Mouse (Mus musculus): ENCODE data around the gene Llph. TPM values are rescaled to one million over a fixed set of nuclear protein-coding genes. Genes with fewer than 3 reads are reported as not detected.
A peak's percentile ranks its signal among the peaks of the same experiment; 100 is the strongest.

Gene Llph
- polyA plus RNA-seq, 1 experiment from 2014 or later: 36.6 TPM

- no peaks in the 10 kb centered on the region; the same call in 1 of the 2 replicates for H3K27me3 ChIP-seq (replicated peaks)
- H3K4me1 ChIP-seq: no peaks in the 10 kb centered on the region
- H3K9me3 ChIP-seq (replicated peaks): no peaks in the 10 kb centered on the region
- ATAC-seq (ENCODE audit: low FRiP score): no peak
- no peak overlapping the region for H3K27ac ChIP-seq (replicated peaks)
- no peak overlapping the region for H3K4me3 ChIP-seq (replicated peaks)
- H3K36me3 ChIP-seq: no peaks in the 10 kb centered on the region
- WGBS: 26% methylated on average over 8 of the region's 8 CpGs
- H3K4me2 ChIP-seq: peak overlapping the region; percentile 20; the same call in 1 of the 2 replicates
- H3K9ac ChIP-seq (replicated peaks): no peak overlapping the region
Measured at GRCm38 (mm10) chr10:120252800-120253199, 25.9 kb downstream of the Llph start.

GRCm38 (mm10) chr10:120257231-120257630 is 30.4 kb downstream of the Llph start:
- no peaks in the 10 kb centered on the region for H3K9me3 ChIP-seq (replicated peaks)
- H3K27me3 ChIP-seq (replicated peaks): no peaks in the 10 kb centered on the region
- no peaks in the 10 kb centered on the region for H3K36me3 ChIP-seq
- 28% methylated on average over 11 of the region's 11 CpGs for WGBS
- no peak overlapping the region for H3K27ac ChIP-seq (replicated peaks)
- H3K4me2 ChIP-seq: no peak overlapping the region
- ATAC-seq (ENCODE audit: low FRiP score): no peak
- H3K4me3 ChIP-seq (replicated peaks): no peak overlapping the region
- H3K4me1 ChIP-seq: no peaks in the 10 kb centered on the region
- H3K9ac ChIP-seq (replicated peaks): no peak overlapping the region

DNA sequence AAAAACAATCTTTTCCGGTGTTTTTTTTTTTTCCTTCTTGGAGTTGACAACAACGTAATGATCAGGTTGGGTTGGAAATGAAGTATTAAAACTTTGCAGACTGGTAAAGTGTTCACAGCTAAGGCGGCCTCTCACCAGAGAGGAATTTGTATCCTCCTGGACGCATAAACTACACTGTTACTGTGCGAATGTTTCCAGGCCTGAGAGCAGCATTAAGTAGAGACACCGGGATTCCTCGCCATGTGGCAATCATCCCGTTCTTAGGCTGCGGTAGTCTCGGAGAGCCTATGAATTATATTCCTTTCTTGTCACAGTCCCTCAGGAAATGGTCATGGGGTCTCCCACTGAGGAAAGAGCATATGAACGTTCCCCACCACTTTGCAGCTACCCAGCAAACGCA is 40.9 kb downstream of the Llph start:
- Histone ChIP-seq H3K4me3 (replicated peaks) (no peak overlapping the region), H3K9ac (replicated peaks) (no peak overlapping the region), H3K4me2 (no peak overlapping the region), H3K4me1 (peaks cover 13% of the 10 kb centered on the region), H3K36me3 (no peaks in the 10 kb centered on the region), H3K27ac (replicated peaks) (no peak overlapping the region), H3K9me3 (replicated peaks) (no peaks in the 10 kb centered on the region), H3K27me3 (replicated peaks) (no peaks in the 10 kb centered on the region)
- ATAC-seq (ENCODE audit: low FRiP score): no peak
- WGBS: 63% methylated on average over 12 of the region's 12 CpGs

GRCm38 (mm10) chr10:120269946-120270345 is 43.1 kb downstream of the Llph start:
- Histone ChIP-seq H3K4me3 (replicated peaks) (no peak overlapping the region), H3K4me1 (peaks cover 14% of the 10 kb centered on the region), H3K36me3 (no peaks in the 10 kb centered on the region), H3K27ac (replicated peaks) (no peak overlapping the region), H3K27me3 (replicated peaks) (no peaks in the 10 kb centered on the region), H3K9me3 (replicated peaks) (no peaks in the 10 kb centered on the region), H3K4me2 (no peak overlapping the region), H3K9ac (replicated peaks) (no peak overlapping the region)
- no peak for ATAC-seq (ENCODE audit: low FRiP score)
- 97% methylated on average over 13 of the region's 13 CpGs for WGBS

DNA sequence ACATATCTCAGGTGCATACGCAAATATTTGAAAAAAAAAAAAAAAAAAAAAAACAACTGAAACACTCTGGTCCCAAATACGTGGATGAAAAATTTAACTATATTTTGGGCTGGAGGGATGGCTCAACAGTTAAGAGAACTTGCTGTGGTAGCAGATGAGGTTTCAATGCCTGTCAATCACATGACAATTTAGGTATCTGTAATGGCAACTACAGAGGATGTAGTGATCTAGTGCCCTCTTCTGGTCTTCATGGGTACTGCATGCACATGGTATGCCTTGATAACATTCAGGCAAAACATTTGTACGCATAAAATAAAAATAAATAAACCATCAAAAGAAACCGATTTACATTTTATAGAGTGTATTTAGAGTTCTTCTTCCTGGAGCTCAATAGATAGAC is 43.9 kb downstream of the Llph start:
- ATAC-seq (ENCODE audit: low FRiP score): no peak
- no peaks in the 10 kb centered on the region for H3K36me3 ChIP-seq
- 76% methylated on average over 4 of the region's 4 CpGs for WGBS
- no peaks in the 10 kb centered on the region for H3K9me3 ChIP-seq (replicated peaks)
- H3K4me1 ChIP-seq: peaks cover 14% of the 10 kb centered on the region
- no peak overlapping the region for H3K4me3 ChIP-seq (replicated peaks)
- H3K27ac ChIP-seq (replicated peaks): no peak overlapping the region
- no peaks in the 10 kb centered on the region for H3K27me3 ChIP-seq (replicated peaks)
- no peak overlapping the region for H3K9ac ChIP-seq (replicated peaks)
- H3K4me2 ChIP-seq: no peak overlapping the region

DNA sequence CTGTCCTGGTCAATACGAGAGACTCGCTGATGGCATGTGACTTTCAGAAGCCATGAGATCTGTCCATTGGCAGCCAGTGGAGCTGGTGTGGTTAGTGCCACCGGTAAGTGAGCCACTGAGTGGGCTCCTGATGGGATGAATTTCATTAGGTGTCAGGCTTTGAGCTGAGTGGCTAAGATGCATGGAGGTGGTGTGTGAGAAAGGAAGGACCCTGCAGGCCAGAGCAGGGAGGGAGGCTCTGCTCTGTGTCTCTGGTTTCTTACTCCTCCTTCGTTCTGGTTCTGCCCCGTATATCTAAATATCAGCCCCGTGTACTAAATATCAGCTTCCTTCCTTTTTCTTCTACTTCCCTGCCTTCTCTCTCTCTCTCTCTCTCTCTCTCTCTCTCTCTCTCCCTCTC is 44.4 kb downstream of the Llph start:
- Histone ChIP-seq H3K4me2 (peak overlapping the region; percentile 56), H3K27ac (replicated peaks) (no peak overlapping the region), H3K4me1 (peaks cover 14% of the 10 kb centered on the region), H3K36me3 (no peaks in the 10 kb centered on the region), H3K9me3 (replicated peaks) (no peaks in the 10 kb centered on the region), H3K4me3 (replicated peaks) (no peak overlapping the region), H3K27me3 (replicated peaks) (no peaks in the 10 kb centered on the region), H3K9ac (replicated peaks) (no peak overlapping the region)
- no peak for ATAC-seq (ENCODE audit: low FRiP score)
- 77% methylated on average over 6 of the region's 6 CpGs for WGBS

GRCm38 (mm10) chr10:120271879-120272269 is 45.0 kb downstream of the Llph start:
- no peaks in the 10 kb centered on the region for H3K9me3 ChIP-seq (replicated peaks)
- ATAC-seq (ENCODE audit: low FRiP score): no peak
- peak overlapping the region; percentile 56 for H3K4me2 ChIP-seq
- H3K27ac ChIP-seq (replicated peaks): no peak overlapping the region; the same call in 1 of the 2 replicates
- peak overlapping the region; percentile 30 for H3K9ac ChIP-seq (replicated peaks)
- H3K4me1 ChIP-seq: peaks cover 14% of the 10 kb centered on the region
- 19% methylated on average over 10 of the region's 11 CpGs for WGBS
- peak overlapping the region; percentile 30 for H3K4me3 ChIP-seq (replicated peaks)
- H3K27me3 ChIP-seq (replicated peaks): no peaks in the 10 kb centered on the region
- H3K36me3 ChIP-seq: no peaks in the 10 kb centered on the region

GRCm38 (mm10) chr10:120272270-120272883 is 45.5 kb downstream of the Llph start:
- Histone ChIP-seq H3K4me3 (replicated peaks) (peak overlapping the region; percentile 30), H3K27me3 (replicated peaks) (no peaks in the 10 kb centered on the region), H3K9me3 (replicated peaks) (no peaks in the 10 kb centered on the region), H3K27ac (replicated peaks) (no peak overlapping the region; the same call in 1 of the 2 replicates), H3K4me1 (peaks cover 14% of the 10 kb centered on the region), H3K4me2 (peak overlapping the region; percentile 56), H3K36me3 (no peaks in the 10 kb centered on the region), H3K9ac (replicated peaks) (peak overlapping the region; percentile 30)
- no peak; the same call in 1 of the 2 replicates for ATAC-seq (ENCODE audit: low FRiP score)
- WGBS: 13% methylated on average over 19 of the region's 19 CpGs

DNA sequence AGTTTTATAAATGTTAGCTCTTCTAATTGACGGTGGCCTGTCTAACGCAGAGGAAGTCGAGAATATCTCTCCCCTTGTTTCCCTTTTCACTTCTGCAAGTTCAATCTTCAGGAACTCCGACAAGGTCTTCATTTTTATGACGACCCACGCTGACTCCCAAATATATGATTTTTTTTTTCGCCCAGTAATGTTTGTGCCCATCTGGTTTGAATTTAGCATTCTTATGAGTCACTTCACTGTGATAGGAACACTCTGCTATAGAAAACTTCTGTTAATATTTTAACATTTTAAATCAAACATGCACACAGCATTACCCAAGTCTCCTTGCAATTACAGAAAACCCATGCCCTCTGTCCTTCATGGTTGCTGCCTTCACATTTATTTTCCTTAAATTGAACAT is 46.5 kb downstream of the Llph start:
- no peaks in the 10 kb centered on the region for H3K36me3 ChIP-seq
- H3K4me1 ChIP-seq: peaks cover 14% of the 10 kb centered on the region
- no peak overlapping the region for H3K4me3 ChIP-seq (replicated peaks)
- 88% methylated on average over 7 of the region's 7 CpGs for WGBS
- no peak for ATAC-seq (ENCODE audit: low FRiP score)
- no peak overlapping the region for H3K27ac ChIP-seq (replicated peaks)
- no peaks in the 10 kb centered on the region for H3K27me3 ChIP-seq (replicated peaks)
- no peak overlapping the region for H3K4me2 ChIP-seq
- no peak overlapping the region for H3K9ac ChIP-seq (replicated peaks)
- H3K9me3 ChIP-seq (replicated peaks): no peaks in the 10 kb centered on the region

DNA sequence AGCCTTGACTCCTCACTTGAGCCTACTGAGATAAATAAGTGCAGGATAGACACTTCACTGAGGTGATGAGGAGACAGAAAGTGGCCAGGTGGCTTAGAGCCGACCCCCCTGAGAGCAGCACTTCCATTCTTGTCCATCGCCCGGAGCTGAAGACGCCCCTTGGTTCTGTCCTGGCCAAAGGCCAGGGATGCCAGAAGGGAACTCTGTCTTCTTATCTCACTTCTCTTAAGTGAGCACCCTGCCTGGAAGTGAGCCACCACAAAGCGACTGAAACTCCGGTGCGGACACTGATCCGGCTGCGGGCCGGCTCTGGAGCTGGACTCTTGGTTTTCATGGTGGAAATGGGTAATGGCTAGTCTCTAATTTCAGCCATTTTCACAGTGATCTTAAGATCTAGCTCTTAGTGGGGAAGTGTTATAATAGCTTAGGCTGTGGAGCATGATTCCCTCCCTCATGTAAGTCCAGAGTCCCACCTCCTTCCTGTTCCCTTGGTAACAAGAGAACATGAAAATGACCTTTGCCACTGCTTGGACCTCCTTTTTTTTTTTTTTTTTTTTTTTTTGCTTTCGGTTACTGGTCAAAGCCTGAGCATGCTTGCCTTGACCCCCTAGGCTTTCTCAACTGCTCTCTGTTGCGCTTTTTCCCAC is 52.7 kb downstream of the Llph start:
- Histone ChIP-seq H3K27me3 (replicated peaks) (no peaks in the 10 kb centered on the region), H3K9ac (replicated peaks) (no peak overlapping the region), H3K4me1 (no peaks in the 10 kb centered on the region), H3K4me2 (no peak overlapping the region), H3K9me3 (replicated peaks) (no peaks in the 10 kb centered on the region), H3K27ac (replicated peaks) (no peak overlapping the region), H3K4me3 (replicated peaks) (no peak overlapping the region), H3K36me3 (no peaks in the 10 kb centered on the region)
- ATAC-seq (ENCODE audit: low FRiP score): no peak
- WGBS: 90% methylated on average over 12 of the region's 12 CpGs

DNA sequence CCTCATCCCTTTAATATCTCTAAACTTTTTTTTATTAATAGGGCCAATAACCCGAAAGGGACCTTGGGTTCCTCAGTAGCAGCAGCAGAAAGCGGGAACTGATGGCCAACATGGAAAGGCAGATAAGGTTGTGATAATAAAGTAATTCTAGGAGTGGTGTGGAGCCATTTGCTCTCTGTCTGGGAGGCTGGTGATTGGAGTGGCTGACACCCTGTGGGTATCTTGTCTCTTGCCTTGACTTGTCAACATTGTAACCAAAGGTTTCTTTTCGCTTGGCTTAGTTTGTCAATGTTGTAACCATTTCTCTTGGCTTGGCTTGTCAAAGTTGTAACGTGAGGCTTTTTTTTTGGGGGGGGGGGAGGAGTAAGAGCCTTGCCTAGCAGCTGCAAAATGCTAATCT is 53.5 kb downstream of the Llph start:
- 78% methylated on average over 4 of the region's 4 CpGs for WGBS
- H3K9me3 ChIP-seq (replicated peaks): no peaks in the 10 kb centered on the region
- H3K27me3 ChIP-seq (replicated peaks): no peaks in the 10 kb centered on the region
- H3K27ac ChIP-seq (replicated peaks): no peak overlapping the region
- H3K4me2 ChIP-seq: no peak overlapping the region
- peaks cover 3% of the 10 kb centered on the region; the same call in 1 of the 2 replicates for H3K4me1 ChIP-seq
- no peak for ATAC-seq (ENCODE audit: low FRiP score)
- no peak overlapping the region for H3K9ac ChIP-seq (replicated peaks)
- H3K4me3 ChIP-seq (replicated peaks): no peak overlapping the region
- H3K36me3 ChIP-seq: no peaks in the 10 kb centered on the region

- Histone ChIP-seq H3K4me3 (replicated peaks) (no peak overlapping the region), H3K36me3 (no peaks in the 10 kb centered on the region), H3K9me3 (replicated peaks) (no peaks in the 10 kb centered on the region), H3K4me2 (no peak overlapping the region), H3K27me3 (replicated peaks) (no peaks in the 10 kb centered on the region), H3K27ac (replicated peaks) (no peak overlapping the region), H3K4me1 (peaks cover 3% of the 10 kb centered on the region; the same call in 1 of the 2 replicates), H3K9ac (replicated peaks) (no peak overlapping the region)
- 85% methylated on average over 5 of the region's 5 CpGs for WGBS
- no peak for ATAC-seq (ENCODE audit: low FRiP score)
Measured at GRCm38 (mm10) chr10:120281700-120282099, 54.8 kb downstream of the Llph start.

All from neural tube, embryonic 15.5 days (tissue).